Mouse (Mus musculus) olfactory bulb, adult 2 months (tissue): Measurements from ENCODE around the gene Synpo2. TPM values are rescaled to one million over a fixed set of nuclear protein-coding genes. Genes with fewer than 3 reads are reported as not detected.

Experiments used
- H3K27ac ChIP-seq: fragments of 200-500 bp; 2 replicates; pipeline ENCODE4 v1.5.1; 2012; ENCODE audit warnings: low read depth, low read length; ENCODE audit not compliant: insufficient read depth
- H3K4me1 ChIP-seq: fragments of 200-500 bp; 2 replicates; pipeline ENCODE4 v1.6.1; 2012; ENCODE audit warnings: low read length; ENCODE audit not compliant: control insufficient read depth, insufficient read depth
- H3K4me3 ChIP-seq: fragments of 200-500 bp; 2 replicates; pipeline ENCODE4 v1.5.1; 2012; ENCODE audit warnings: mild to moderate bottlenecking, low read depth, low read length, moderate library complexity; ENCODE audit not compliant: insufficient read depth
- CTCF ChIP-seq: fragments of 200-500 bp; IDR thresholded peaks from 2 replicates; pipeline ENCODE4 v1.5.1; 2012; ENCODE audit warnings: low read depth, mild to moderate bottlenecking, low read length, moderate library complexity; ENCODE audit not compliant: insufficient read depth
- POLR2A ChIP-seq: fragments of 200-500 bp; IDR thresholded peaks from 2 replicates; pipeline ENCODE4 v1.6.1; 2012; ENCODE audit warnings: mild to moderate bottlenecking, low read depth, low read length, moderate library complexity; ENCODE audit not compliant: insufficient read depth
- WGBS: fragments of 180-500 bp; shearing (Covaris S2); methylation state at CpG from one replicate; pipeline ENCODE4 v1.1.7; 2018; 5-methylcytosine and 5-hydroxymethylcytosine counted together
- polyA plus RNA-seq: library from polyadenylated mRNA; stranded (reverse); fragments of >200 nt; gene quantifications from 2 replicates; pipeline ENCODE4 v1.2.4, GENCODE M21; 2012; ENCODE audit warnings: low replicate concordance; ENCODE audit not compliant: missing spikeins, insufficient read depth, insufficient read length

Gene Synpo2
- polyA plus RNA-seq, 1 experiment = not detected

GRCm38 (mm10) chr3:123080017-123080725 lies 155.8 kb downstream of the Synpo2 start:
- H3K4me1 ChIP-seq = no peaks in the 10 kb centered on the region
- WGBS = 65% methylated on average over 19 of the region's 19 CpGs
- TF ChIP-seq POLR2A (no peak), CTCF (no peak)
- no peak overlapping the region for H3K27ac ChIP-seq
- no peak overlapping the region for H3K4me3 ChIP-seq

GRCm38 (mm10) chr3:123075759-123076158 lies 160.2 kb downstream of the Synpo2 start:
- 90% methylated on average over 3 of the region's 3 CpGs for WGBS
- H3K4me1 ChIP-seq = no peaks in the 10 kb centered on the region
- no peak overlapping the region for H3K4me3 ChIP-seq
- TF ChIP-seq POLR2A (no peak), CTCF (no peak)
- H3K27ac ChIP-seq = no peak overlapping the region

GRCm38 (mm10) chr3:123075034-123075433 lies 160.9 kb downstream of the Synpo2 start:
- no peaks in the 10 kb centered on the region for H3K4me1 ChIP-seq
- no peak overlapping the region for H3K27ac ChIP-seq
- H3K4me3 ChIP-seq = no peak overlapping the region
- TF ChIP-seq POLR2A = no peak
- no peak for TF ChIP-seq CTCF

- no peaks in the 10 kb centered on the region for H3K4me1 ChIP-seq
- H3K4me3 ChIP-seq = no peak overlapping the region
- TF ChIP-seq POLR2A (no peak), CTCF (no peak)
- H3K27ac ChIP-seq = no peak overlapping the region
Observed at GRCm38 (mm10) chr3:123073351-123073750, 162.6 kb downstream of the Synpo2 start.

- WGBS = no CpG with 5 or more reads among the region's 1 CpGs
- H3K27ac ChIP-seq = no peak overlapping the region
- H3K4me3 ChIP-seq = no peak overlapping the region
- H3K4me1 ChIP-seq = no peaks in the 10 kb centered on the region
- no peak for TF ChIP-seq CTCF
- no peak for TF ChIP-seq POLR2A
Observed at GRCm38 (mm10) chr3:123072472-123072871, 163.5 kb downstream of the Synpo2 start.

- no peak overlapping the region for H3K27ac ChIP-seq
- no peak overlapping the region for H3K4me3 ChIP-seq
- H3K4me1 ChIP-seq = no peaks in the 10 kb centered on the region
- 95% methylated on average over 1 of the region's 1 CpGs for WGBS
- no peak for TF ChIP-seq POLR2A
- TF ChIP-seq CTCF = no peak
Observed at GRCm38 (mm10) chr3:123070996-123071395, 165.0 kb downstream of the Synpo2 start.

- 95% methylated on average over 7 of the region's 7 CpGs for WGBS
- Histone ChIP-seq H3K27ac (no peak overlapping the region), H3K4me1 (no peaks in the 10 kb centered on the region), H3K4me3 (no peak overlapping the region)
- TF ChIP-seq POLR2A (no peak), CTCF (no peak)
Observed at GRCm38 (mm10) chr3:123066836-123067235, 169.1 kb downstream of the Synpo2 start.

- no peak for TF ChIP-seq CTCF
- no peak for TF ChIP-seq POLR2A
- Histone ChIP-seq H3K4me1 (no peaks in the 10 kb centered on the region), H3K4me3 (no peak overlapping the region), H3K27ac (no peak overlapping the region)
- WGBS = 77% methylated on average over 5 of the region's 5 CpGs
Observed at GRCm38 (mm10) chr3:123065466-123065865, 170.5 kb downstream of the Synpo2 start.

- no peak for TF ChIP-seq POLR2A
- TF ChIP-seq CTCF = no peak
- H3K27ac ChIP-seq = no peak overlapping the region
- H3K4me3 ChIP-seq = no peak overlapping the region
- WGBS = 54% methylated on average over 5 of the region's 5 CpGs
- H3K4me1 ChIP-seq = no peaks in the 10 kb centered on the region
Observed at GRCm38 (mm10) chr3:123064186-123064585, 171.8 kb downstream of the Synpo2 start.
